Mouse (Mus musculus) left cerebral cortex, adult 2 months (tissue): Measurements from ENCODE around the gene Whrn. TPM values are rescaled to one million over a fixed set of nuclear protein-coding genes. Genes with fewer than 3 reads are reported as not detected.
A peak's percentile ranks its signal among the peaks of the same experiment; 100 is the strongest.

Experiments
- DNase-seq, 2 experiments: peaks; one replicate each; pipeline ENCODE4 v3.0.0; 2021 to 2022; ENCODE audit warnings: low spot score in 2 of 2, mixed read lengths in 1 of 2; ENCODE audit errors: extremely low spot score in 1 of 2
- H3K27ac ChIP-seq: fragments of 200-600 bp; 2 replicates; pipeline ENCODE4 v1.8.1; 2022
- H3K4me3 ChIP-seq: fragments of 200-600 bp; 2 replicates; pipeline ENCODE4 v1.8.1; 2022
- CTCF ChIP-seq: fragments of 200-600 bp; IDR thresholded peaks from 2 replicates; pipeline ENCODE4 v1.8.1; 2022; ENCODE audit warnings: antibody characterized with exemption, mild to moderate bottlenecking, moderate library complexity
- intact Hi-C: fragments of 180-260 bp; cut with DNase I; formaldehyde crosslinking; loops from one replicate; pipeline ENCODE4 v1.15.1; 2025
- total RNA-seq, 2 experiments: library from RNA; stranded (reverse); gene quantifications; 2 replicates each; pipeline ENCODE4 v1.2.3; 2021

Gene Whrn
- total RNA-seq, 2 experiments from 2014 or later = 45.1 to 53.7 TPM

DNA sequence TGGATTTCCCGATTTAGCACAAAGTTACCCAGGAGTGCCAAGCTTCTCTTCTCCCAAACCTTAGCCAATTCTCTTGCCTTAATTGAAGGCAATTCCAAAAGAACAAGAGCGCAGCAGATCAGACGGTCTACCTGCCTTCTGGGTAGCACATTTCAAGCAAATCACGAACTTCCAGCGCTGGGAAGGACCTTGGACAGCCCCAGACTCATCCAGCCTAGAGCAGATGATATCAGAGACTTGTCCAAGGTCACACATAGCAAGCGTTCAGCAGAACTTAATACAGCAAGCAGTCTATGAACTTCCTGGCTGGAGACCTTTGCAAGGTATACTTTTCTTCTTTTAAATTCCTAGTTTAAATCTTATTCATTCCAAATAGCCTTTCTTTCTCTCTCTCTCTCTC lies 4.3 kb downstream of the Whrn start:
- no peak overlapping the region for H3K4me3 ChIP-seq
- intact Hi-C loops = loop anchor here (5.0 kb wide), 1 partner anchor 56 kb away; no protein-coding TSS in a partner anchor

DNA sequence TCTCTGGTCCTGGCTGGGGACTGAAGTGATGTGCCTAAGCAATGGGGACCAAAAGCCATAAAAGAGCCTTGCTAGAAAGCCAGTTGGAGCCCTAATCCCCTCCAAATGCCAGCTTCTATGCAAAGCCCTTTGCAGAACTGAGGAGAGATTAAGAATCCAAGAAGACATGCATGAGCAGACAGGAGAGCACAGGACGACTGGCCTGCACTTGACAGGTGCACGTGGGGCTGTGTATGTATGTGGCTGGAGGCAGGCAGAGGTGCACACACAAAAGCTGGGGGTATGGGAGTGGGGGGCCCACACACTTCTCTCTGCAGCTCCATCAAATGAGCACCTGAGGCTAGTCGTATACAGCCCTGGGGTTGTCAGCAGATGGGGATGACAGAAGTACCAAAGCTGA lies 5.6 kb downstream of the Whrn start:
- Histone ChIP-seq H3K4me3 (no peak overlapping the region), H3K27ac (no peak overlapping the region)
- intact Hi-C loops = loop anchor here (5.0 kb wide), 1 partner anchor 57 kb away; no protein-coding TSS in a partner anchor
- TF ChIP-seq CTCF = no peak
- no peak for DNase-seq

More for the DNA sequence above, 4.3 kb downstream of the Whrn start:
- no peak for TF ChIP-seq CTCF
- H3K27ac ChIP-seq = no peak overlapping the region
- DNase-seq = no peak

DNA sequence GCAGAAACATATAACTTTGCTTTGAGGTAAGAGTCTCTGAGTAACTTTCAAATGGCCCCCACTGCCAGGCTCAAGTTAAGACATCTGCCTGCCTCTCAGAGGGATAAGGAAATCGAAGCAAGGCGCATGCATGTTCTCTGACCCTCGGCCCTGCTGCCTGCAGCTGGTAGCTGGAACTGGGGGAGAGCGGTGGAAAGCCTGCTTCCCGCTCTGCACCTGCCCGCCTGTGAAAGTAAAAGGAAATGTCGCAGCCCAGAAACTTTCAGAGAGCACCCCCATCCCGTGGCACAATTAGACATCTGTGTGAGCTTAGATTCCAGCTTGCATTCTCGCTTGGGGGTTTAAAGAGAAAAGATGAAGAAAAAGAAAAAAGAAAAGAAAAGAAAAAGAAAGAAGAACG lies 6.1 kb downstream of the Whrn start:
- H3K4me3 ChIP-seq = no peak overlapping the region
- intact Hi-C loops = loop anchor here (5.0 kb wide), 1 partner anchor 58 kb away; no protein-coding TSS in a partner anchor
- DNase-seq = no peak
- no peak overlapping the region for H3K27ac ChIP-seq
- TF ChIP-seq CTCF = no peak

DNA sequence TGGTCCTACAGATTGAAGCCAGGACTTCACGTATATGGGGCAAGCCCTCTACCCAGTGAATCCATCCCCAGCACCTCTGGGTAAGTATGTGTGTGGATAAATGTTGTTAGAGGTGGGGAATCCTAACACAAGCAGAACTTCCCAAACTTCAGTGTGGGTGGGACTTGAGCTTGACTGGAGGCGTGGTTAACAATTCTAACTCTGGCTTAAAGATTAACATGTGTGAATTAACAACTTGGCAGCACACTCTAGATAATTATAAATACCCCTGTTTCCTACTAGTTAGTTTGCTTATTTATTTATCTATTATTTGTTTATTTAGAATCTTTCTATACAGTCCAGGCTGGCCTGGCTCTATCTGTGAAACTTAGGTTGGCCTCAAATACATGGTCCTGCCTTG lies 7.9 kb downstream of the Whrn start:
- Histone ChIP-seq H3K27ac (no peak overlapping the region), H3K4me3 (no peak overlapping the region)
- intact Hi-C loops = no loop called here
- no peak for TF ChIP-seq CTCF
- DNase-seq = no peak

DNA sequence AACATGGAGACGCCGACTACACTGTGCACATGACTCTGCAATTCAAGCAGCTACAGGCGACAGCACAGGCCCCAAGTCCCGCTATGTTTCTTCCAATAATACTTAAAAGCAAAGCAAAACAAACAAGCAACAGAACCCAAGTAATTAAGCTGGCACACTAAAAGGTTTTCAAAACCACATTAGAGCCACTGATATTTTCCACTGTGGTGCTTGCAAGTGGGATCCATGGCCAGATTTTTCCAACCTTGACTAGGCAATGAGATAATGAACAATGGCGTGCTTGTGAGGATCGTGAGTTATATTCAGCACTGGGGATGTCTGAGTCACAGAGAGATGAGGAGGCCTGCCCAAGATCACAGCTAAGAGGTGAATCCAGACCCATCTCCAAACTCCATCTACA lies 8.5 kb downstream of the Whrn start:
- H3K4me3 ChIP-seq = no peak overlapping the region
- TF ChIP-seq CTCF = no peak
- no peak for DNase-seq
- no peak overlapping the region for H3K27ac ChIP-seq
- intact Hi-C loops = no loop called here

DNA sequence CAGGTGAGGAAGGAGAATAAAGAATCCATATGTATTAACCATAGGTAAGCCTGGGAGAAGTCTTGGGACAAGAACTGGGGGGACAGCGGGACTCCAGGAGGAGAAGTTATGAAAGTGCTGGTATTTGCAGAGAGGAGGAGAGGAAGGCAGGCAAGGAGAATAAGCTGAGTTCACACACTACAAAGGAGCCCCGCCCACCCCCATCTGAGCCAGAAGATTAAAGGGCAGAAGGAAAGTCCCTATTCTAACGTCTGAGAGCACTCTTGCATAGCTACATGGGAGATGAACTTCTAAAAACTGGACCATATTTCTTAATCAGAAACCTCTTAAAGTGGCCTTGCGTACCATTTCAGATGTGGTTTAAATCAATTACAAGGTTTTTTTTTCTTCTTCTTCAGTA lies 9.3 kb downstream of the Whrn start:
- no peak for TF ChIP-seq CTCF
- H3K27ac ChIP-seq = no peak overlapping the region
- intact Hi-C loops = no loop called here
- no peak overlapping the region for H3K4me3 ChIP-seq
- DNase-seq = no peak

DNA sequence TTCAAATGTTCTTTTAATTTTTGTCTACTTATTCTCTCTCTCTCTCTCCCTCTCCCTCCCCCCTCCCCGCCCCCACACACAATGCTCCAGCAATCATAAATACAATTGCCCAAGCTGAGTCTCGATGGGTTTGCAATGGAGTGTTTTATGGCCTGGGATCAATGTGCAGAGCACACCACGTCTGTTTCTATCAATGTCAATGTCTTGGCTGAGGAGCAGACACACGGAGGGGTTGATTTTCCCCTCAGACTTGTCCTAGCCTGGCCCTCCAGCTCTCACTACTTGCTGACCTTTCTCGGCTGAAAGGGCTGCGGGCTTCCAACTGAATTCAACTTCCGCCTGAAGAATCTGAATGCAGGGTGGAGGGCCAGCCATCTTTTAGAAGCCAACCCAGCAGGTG lies 12.1 kb downstream of the Whrn start:
- intact Hi-C loops = loop anchor here (5.0 kb wide), 1 partner anchor 184 kb away; no protein-coding TSS in a partner anchor
- TF ChIP-seq CTCF = no peak
- Histone ChIP-seq H3K27ac (no peak overlapping the region), H3K4me3 (no peak overlapping the region)
- DNase-seq = no peak

DNA sequence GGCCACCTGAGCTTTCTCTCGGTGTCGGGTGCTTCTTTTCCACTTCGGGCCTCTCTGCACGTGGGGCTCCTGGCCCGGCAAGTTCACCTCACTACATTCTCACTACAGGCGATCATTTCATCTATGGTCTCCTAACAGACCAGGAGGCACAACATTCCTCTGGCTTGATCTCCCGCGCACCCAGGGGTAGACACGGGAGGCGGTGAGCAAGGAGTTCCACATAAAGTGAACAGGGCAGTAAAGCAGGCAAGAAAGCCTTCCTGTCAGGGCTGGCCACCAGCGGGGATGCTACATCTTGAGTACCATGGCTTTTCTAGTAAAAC lies 15.0 kb downstream of the Whrn start:
- no peak for DNase-seq
- no peak overlapping the region for H3K4me3 ChIP-seq
- H3K27ac ChIP-seq = no peak overlapping the region
- intact Hi-C loops = loop anchor here (5.0 kb wide), 1 partner anchor 186 kb away; no protein-coding TSS in a partner anchor
- TF ChIP-seq CTCF = no peak

DNA sequence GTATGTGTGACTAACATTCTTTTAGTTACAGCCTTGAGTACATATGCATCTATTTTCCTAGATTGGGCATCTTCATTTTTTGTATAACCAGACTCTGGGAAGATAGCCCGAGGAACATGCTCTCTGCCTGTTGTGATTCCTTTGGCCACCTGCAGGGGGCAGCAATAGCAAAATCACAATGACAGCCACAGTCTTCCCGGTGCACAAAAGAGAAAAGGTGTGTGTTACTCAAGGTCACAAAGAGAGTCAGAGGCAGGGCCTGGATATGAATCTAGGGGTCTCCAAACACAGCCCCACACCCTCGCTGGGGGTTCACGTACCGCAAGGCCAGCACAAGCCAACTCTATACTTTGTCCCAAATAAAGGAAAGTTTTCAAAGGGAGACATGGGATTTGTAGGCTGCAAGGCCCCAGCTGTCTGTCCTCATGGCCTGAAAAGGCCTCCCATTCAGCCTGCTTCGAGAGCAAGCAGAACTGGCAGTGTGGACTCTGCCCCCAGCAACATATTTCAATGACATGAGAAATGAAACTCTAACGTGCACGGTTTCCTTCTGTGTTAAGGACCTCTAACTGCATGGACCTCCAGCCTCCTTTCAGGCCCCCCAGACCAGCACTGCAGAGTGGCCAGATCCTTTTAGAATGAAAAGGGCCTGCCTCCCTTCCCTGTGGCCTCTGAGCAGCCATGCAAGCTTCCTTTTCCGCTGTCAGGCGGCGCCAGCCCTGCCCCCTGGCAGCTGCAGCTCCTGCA lies 15.5 kb downstream of the Whrn start:
- peak; percentile 94 for TF ChIP-seq CTCF
- peak; percentile 44 to 59 for DNase-seq
- no peak overlapping the region for H3K27ac ChIP-seq
- H3K4me3 ChIP-seq = no peak overlapping the region
- intact Hi-C loops = loop anchor here (5.0 kb wide), 1 partner anchor 187 kb away; no protein-coding TSS in a partner anchor

DNA sequence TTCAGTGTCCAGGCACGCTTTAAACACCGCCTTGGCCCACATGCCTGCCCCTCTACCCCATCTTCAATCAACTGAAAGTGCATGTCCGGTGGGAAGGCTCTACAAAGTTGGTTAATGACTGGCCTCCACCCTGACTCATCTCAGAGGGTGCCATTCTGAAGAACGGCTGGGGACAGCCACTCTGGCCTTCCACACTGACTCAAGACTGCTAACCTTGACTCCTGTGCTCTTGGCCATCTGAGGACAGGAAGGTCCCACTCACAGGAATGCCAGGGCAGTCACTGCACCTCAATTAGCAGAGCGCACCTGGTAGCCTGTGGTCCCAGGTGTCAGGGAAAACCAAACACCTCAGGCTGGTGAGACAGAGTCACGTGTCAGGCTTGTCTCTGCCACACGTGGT lies 17.8 kb downstream of the Whrn start:
- Histone ChIP-seq H3K4me3 (no peak overlapping the region), H3K27ac (no peak overlapping the region)
- intact Hi-C loops = no loop called here
- no peak for TF ChIP-seq CTCF
- no peak for DNase-seq

DNA sequence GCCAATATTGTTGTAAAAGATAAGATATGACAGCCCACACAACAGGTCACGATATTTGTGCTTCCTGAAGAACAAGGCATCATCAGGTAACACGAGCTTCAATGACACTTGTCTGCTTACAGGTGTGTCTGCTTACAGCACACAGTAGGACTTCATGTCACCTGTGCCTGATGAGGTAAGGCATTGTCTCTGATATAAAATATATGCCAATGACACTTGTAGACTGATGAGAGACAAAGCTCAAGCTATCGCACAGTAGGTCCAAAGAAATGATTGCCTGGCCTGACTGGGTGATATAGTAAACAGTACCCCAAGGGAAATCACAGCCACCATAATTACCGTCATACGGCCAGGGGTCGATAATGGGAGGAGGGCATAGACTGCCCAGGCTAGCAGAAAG lies 18.9 kb downstream of the Whrn start:
- no peak overlapping the region for H3K4me3 ChIP-seq
- intact Hi-C loops = no loop called here
- TF ChIP-seq CTCF = no peak
- no peak for DNase-seq
- H3K27ac ChIP-seq = no peak overlapping the region

DNA sequence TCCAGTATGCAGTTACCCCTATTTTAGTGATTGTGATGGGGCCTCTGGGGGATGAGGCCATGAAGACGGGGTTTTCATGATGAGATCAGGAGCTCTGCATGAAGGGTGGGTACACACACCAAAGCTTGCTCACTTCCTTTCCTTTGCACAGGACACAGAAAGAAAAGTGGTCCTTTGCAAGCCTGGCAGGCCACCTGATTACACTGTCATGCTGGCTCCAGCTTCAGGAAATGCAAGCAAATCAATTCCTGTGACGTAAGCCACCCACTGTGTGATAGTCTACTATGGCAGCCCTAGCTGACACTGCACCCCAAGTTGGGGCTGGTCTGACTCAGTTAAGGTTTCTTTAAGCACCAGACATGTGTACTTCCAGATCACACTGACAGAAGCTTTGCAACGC lies 20.6 kb downstream of the Whrn start:
- no peak for DNase-seq
- Histone ChIP-seq H3K4me3 (no peak overlapping the region), H3K27ac (no peak overlapping the region)
- TF ChIP-seq CTCF = no peak
- intact Hi-C loops = no loop called here

DNA sequence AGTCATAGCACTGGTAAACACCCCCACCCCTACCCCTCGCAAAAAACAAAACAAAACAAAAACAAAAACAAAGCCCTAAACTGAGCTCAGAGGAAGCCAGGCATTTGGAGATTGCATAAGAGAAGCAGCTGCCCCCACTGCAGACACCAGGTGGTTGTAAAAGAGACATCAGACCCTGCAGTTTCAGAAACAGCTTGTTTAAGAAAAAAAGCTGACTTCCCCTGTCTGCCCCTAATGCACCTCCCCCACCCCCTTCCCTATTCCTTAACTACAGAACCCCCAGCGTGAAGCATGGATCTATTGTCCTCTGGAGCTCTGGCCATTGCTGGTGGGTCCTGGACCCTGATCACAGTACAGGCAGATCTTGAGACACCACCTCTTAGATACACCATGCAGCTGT lies 21.4 kb downstream of the Whrn start:
- intact Hi-C loops = no loop called here
- no peak for DNase-seq
- no peak overlapping the region for H3K27ac ChIP-seq
- no peak overlapping the region for H3K4me3 ChIP-seq
- TF ChIP-seq CTCF = no peak
